Mouse (Mus musculus) hindlimb bud, embryonic 11.5 days (tissue): ENCODE measurements at regions not wholly inside any gene's neighbourhood (a gene's known extent, or its start where the extent isn't known, plus 50 kb on each side); places are given as distances from the start of the nearest gene placed in this dataset.
A peak's percentile ranks its signal among the peaks of the same experiment; 100 is the strongest.

Experiments
- DNase-seq: peaks from one replicate; pipeline ENCODE4 v3.0.0-alpha.2; 2012; ENCODE audit warnings: low read depth, low spot score; ENCODE audit errors: extremely low spot score

- no peak for DNase-seq
These were observed 382.2 kb downstream of the Lmo4 start for GRCm38 (mm10) chr3:143822564-143823394.

DNA sequence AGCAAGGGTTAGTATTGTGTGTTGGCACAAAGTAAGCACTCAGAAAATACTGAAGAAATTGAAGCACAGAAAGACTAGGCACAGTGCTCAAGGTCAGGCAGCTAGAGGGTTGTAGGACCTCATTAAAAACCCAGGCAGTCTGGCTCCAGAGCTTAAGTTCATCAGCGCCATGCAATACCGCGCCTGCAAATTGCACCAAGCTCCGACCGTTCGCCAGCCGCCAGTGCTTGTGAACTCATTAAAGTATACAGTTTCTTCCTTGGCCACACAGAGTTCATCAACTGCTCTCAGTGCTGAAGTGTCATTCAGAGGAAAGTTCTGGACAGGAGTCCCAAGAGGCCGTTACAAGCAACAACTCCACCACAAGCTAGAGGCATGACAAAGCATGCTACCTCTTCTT, 397.5 kb downstream of the Lmo4 start:
- DNase-seq, result no peak

GRCm38 (mm10) chr3:143806940-143807339, 398.1 kb downstream of the Lmo4 start:
- DNase-seq, result no peak

DNA sequence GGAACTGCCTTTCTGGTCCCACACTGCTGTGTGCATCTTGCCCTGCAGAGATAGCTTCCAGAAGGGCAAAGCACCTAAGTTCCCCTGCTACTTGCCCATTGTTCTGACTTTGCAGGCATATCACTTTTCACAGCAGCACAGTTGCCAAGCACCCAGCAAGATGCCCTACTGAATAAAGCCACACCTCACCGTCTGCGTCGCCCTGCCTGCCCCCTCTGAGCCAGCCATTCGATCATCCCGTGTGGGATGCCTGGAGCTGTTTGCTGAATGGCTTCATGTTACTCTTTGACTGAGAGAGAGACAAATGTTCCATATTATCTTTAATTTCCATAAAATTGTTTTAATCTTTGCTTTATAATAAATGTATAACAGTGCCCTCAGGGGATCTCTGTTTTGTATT, 407.2 kb downstream of the Lmo4 start:
- no peak for DNase-seq

DNA sequence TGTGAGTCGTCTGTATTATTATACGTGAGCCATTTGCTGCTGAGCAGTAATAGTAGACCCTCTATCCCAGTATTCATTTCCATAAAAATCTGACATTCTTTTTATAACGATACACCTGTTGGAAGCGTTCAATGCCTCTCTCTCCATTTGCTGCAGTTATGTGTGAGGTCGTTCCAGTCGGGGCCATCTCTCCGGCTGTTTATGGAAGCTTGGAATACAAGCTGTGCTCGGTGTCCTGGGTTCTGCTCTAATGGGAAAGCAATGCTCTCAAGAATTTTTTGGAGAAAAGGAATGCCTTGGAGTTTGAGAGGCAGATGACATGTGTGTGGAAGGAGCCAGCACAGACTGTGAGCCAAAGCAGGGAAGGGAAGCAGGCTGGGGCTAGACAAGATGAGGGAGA, 414.1 kb downstream of the Lmo4 start:
- no peak for DNase-seq

- DNase-seq, result no peak
These were observed 415.0 kb downstream of the Lmo4 start for GRCm38 (mm10) chr3:143789932-143790570.

DNA sequence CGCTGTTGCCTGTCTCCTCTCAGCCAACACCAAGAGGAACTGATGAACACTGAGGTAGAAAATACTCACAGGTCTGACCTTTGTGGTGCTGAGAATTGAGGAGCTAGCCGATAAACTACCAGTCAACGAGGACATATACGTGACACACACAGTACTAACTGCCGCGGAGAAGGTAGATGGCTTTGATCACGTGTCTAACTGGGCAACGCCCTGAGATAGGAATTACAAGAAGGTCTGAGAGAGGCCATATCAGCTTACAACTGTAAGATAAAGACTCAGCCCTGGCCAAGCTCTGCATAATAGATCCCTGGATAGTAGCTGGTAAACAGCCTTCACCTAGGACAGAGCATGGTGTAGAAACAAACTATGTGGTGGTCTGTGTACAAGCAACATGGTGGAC, 418.1 kb downstream of the Lmo4 start:
- no peak for DNase-seq

DNA sequence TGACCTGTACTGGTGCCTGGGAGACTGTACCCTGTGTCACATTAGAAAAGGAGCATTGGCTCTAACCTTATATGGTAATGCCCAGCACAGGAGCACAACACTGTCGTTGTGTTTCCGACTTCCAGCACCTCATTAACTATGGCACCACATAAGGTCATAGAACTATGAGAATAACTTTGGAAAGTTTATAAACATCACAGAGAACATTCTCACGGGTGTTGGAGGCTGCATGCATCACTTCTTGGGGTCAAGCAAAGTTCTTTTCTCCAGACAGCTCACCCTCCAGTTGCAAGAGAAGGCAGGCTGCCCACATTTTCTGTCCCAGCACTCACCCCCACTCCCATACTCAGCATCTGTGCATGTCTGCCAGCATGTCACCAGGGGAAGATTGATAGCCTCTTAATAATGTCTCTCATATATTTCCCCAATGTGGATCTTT, 420.6 kb downstream of the Lmo4 start:
- DNase-seq, result no peak

DNA sequence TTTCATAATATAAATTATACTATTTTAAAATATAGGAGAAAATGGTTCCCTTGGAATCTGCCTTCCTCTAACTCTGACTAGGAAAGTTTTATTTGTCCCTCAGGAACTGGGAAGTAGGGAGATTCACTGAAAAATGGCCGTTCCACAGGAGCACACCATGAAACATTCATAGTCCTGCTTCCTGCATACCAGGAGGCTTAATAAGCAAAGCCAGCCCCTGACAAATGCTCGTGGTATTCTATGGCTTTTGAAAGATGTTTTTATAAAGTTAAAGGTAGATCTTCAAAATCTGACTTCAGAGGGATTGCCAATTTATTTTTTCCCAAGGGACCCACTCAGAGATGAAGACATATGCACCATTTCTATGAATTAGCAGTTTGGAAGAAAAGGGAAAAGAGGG, 426.9 kb downstream of the Lmo4 start:
- DNase-seq, result no peak

DNA sequence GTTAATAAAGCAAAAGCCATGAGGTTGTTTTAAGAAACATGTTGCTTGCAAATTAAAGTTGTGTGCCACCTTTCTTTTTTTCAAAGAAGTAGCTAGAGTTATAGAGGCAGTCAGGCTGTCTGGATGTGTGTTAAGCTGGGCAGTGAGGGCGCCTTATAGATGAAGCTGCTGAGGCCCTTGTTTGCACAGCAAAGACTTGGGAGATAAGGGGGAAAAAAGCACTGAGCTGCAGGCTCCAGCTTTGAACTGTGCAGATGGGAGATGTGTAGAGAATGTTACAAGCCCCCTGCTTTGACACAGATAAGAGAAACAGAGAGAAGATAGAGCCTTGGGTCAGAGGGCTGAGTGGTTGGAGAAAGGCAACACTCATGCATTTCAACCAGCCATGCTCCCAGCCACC, 445.7 kb downstream of the Lmo4 start:
- no peak for DNase-seq

DNA sequence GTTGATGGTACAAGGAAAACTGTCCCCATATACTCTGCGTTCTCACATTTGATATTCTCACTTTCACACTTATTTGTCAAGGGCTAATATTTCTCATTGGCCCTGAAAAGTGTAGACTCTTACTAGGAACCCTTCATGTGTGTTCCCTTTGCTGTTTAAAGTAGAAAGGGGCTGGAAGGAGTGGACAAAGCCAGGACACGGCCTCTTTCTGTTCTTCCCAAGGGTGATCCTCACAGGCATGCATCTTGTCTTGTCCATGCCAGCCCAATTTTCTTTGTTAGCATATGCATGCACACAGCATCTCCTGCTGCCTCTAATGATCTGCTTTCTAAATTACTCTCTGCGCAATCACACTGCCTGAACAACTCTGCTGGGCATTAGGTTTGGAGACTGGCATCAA, 451.8 kb downstream of the Lmo4 start:
- no peak for DNase-seq

GRCm38 (mm10) chr3:143752660-143753059, 452.4 kb downstream of the Lmo4 start:
- no peak for DNase-seq

- no peak for DNase-seq
These were observed 454.9 kb downstream of the Lmo4 start for GRCm38 (mm10) chr3:143750128-143750527.

DNA sequence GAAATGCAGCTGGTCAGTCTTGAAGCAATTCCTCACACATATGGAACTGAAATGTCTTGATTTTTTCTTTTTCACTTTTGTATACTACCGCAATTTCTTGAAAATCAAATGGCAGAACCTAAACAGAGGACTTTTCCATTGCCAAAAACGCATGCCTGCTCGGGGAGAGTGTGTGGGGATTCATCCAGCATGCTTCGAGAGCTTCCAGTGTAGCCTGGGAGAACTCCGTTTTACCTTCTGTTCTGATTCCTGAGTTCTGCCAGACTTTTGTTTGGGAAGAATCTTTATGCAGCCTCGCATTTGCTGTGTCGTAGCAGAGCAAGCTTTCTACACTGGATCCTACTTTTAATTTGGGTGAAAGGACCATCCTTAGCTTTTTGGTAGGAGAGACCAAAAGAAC, 461.4 kb downstream of the Lmo4 start:
- DNase-seq, result no peak

- no peak for DNase-seq
These were observed 462.0 kb downstream of the Lmo4 start for GRCm38 (mm10) chr3:143742786-143743571.

DNA sequence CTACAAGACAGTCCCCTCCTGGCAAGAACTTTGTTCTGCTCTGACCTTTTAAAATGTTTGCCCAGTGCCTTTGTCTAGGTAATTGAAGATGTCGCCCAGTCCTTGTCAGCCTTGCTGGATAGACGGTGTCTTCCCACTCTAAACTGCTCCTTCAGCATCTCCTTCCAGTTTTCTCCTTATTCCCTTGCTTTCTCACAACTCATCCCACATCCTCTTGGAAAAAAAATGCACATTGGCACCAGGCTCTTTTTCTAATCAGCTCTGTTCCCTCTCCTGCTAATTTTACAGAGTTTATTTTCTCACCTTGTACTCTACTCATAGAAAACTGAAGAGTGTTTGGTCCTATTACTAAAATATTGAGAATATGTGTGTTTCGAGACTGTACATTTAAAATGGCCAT, 466.3 kb downstream of the Lmo4 start:
- DNase-seq, result no peak

DNA sequence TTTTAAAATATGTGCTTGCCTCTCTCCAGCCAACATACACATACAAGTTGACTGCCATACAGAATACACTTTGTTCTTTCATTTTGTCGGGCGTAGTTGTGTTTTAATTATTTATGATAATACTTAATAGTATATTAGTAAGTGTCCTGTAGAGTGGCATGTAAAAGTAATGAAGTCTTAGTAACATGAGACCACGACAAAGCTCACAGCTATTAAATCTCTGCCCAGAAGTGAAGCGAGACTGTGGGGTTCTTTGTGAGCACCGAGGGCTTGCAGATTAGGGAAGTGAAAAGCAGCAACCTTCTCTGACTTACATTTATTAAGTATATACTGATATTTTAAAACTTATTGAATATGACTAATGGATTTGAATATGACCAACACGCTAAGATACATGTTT, 467.2 kb downstream of the Lmo4 start:
- peak; percentile 39 for DNase-seq

- DNase-seq, result no peak
These were observed 468.2 kb downstream of the Lmo4 start for GRCm38 (mm10) chr3:143736651-143737398.

GRCm38 (mm10) chr3:143734791-143735190, 470.2 kb downstream of the Lmo4 start:
- no peak for DNase-seq

DNA sequence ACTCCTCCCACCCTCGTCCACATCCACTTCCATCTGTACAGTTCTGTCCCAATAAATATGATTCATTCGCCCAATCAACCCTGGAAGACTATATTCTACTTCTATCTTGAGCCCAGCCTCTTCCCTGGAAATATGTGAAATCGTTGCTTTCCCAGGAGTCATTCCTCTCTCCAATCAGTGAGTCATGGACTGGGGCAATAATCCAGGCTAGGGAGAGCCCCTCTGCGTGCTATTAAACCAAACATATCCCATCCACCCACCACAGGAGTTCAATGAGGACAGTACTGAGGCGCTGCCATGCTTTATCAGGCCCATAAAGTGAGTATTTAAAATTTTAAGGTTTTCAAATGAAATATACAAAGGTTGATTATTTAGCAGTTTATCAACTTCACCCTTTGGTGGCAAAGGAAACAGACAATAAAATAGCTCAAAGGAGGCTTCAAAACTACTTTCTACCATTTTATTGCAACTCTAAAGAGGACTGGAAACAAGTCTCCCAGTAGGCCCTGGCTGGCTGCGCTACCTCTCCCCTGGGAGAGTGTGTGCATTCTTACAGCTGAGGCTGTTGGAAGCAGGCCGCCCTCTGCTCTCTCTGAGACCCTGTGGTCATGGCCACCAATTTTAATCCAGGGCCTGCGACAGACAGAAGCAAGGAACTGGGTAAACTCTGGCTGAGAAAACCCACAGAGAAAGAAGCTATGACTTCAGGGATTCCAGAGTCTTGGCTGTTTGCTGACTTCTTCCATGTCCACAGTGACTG, 471.9 kb downstream of the Lmo4 start:
- no peak for DNase-seq
